In genomic region chr9:123528926-123529295, GRCm38 (mm10) we compare ENCODE assay signal across 8 mouse cellular contexts. TPM values are rescaled to one million over a fixed set of nuclear protein-coding genes. Genes with fewer than 3 reads are reported as not detected.
DNase-seq lines count a peak whose midpoint lies in the region; ATAC-seq and TF ChIP-seq lines count a peak whose summit lies in the region.

No protein-coding gene starts in this region.

- TF ChIP-seq RAD21 in CH12.LX (IDR thresholded peaks at IDR 0.05; ENCODE audit: low read depth, low read length) = no peak

- no peak for TF ChIP-seq CTCF in CH12.LX (conservative IDR thresholded peaks at IDR 0.05 in 1 of 2, IDR thresholded peaks at IDR 0.05 in 1 of 2; ENCODE audit: low read depth in 2 of 2, low read length in 2 of 2)
- no peak for TF ChIP-seq CTCF in olfactory bulb, adult 2 months (IDR thresholded peaks at IDR 0.05; ENCODE audit: insufficient read depth, low read depth, low read length)

- peaks cover 0 to 2% of the 10 kb centered on the region in 2 experiments for H3K36me3 ChIP-seq in CH12.LX (replicated peaks in 1 of 2; ENCODE audit: control insufficient read depth in 1 of 2, insufficient read depth in 1 of 2, low read length in 1 of 2)
- no peaks in the 10 kb centered on the region for H3K36me3 ChIP-seq in embryonic facial prominence, embryonic 13.5 days
- no peaks in the 10 kb centered on the region for H3K36me3 ChIP-seq in lung, embryonic 16.5 days (ENCODE audit: control insufficient read depth, insufficient read depth, low read length)

- peak; percentile 66 for DNase-seq in CH12.LX (ENCODE audit: extremely low read depth)
- DNase-seq in heart, postnatal 36 days = peak; percentile 56 to 63
- DNase-seq in layer of hippocampus, adult 9-11 months = peak; percentile 62
- DNase-seq in thymus, postnatal 4 days = peak; percentile 56

- TF ChIP-seq POLR2A in CH12.LX (IDR thresholded peaks at IDR 0.05; ENCODE audit: low read depth, low read length) = no peak
- TF ChIP-seq POLR2A in olfactory bulb, adult 2 months (IDR thresholded peaks at IDR 0.05; ENCODE audit: insufficient read depth, low read depth, low read length) = no peak

- no peak for TF ChIP-seq EP300 in CH12.LX (IDR thresholded peaks at IDR 0.05; ENCODE audit: low read length)

- H3K27me3 ChIP-seq in CH12.LX (replicated peaks) = no peaks in the 10 kb centered on the region
- no peaks in the 10 kb centered on the region for H3K27me3 ChIP-seq in embryonic facial prominence, embryonic 13.5 days
- H3K27me3 ChIP-seq in lung, embryonic 16.5 days (ENCODE audit: control insufficient read depth, insufficient read depth, low read depth, low read length) = no peaks in the 10 kb centered on the region

- peak overlapping the region; percentile 65 for H3K27ac ChIP-seq in CH12.LX (ENCODE audit: insufficient read depth, low read depth)
- H3K27ac ChIP-seq in embryonic facial prominence, embryonic 13.5 days = peak overlapping the region; percentile 95
- H3K27ac ChIP-seq in lung, embryonic 16.5 days (ENCODE audit: low read length) = peak overlapping the region; percentile 95
- H3K27ac ChIP-seq in olfactory bulb, adult 2 months (ENCODE audit: insufficient read depth, low read depth, low read length) = peak overlapping the region; percentile 99

- H3K4me2 ChIP-seq in CH12.LX (ENCODE audit: insufficient read depth, low read depth, poor library complexity, severe bottlenecking) = peak overlapping the region; percentile 99; the same call in 1 of the 2 replicates
- peak overlapping the region; percentile 69 for H3K4me2 ChIP-seq in embryonic facial prominence, embryonic 13.5 days
- peak overlapping the region; percentile 67 for H3K4me2 ChIP-seq in lung, embryonic 16.5 days (ENCODE audit: low read depth, low read length)

- peaks cover 8 to 42% of the 10 kb centered on the region in 2 experiments for H3K4me1 ChIP-seq in CH12.LX (ENCODE audit: control insufficient read depth in 1 of 2, insufficient read depth in 2 of 2)
- H3K4me1 ChIP-seq in embryonic facial prominence, embryonic 13.5 days = peaks cover 26% of the 10 kb centered on the region
- H3K4me1 ChIP-seq in lung, embryonic 16.5 days (replicated peaks; ENCODE audit: control insufficient read depth, insufficient read depth, low read length) = peaks cover 15% of the 10 kb centered on the region
- H3K4me1 ChIP-seq in olfactory bulb, adult 2 months (ENCODE audit: control insufficient read depth, insufficient read depth, low read length) = no peaks in the 10 kb centered on the region

- H3K4me3 ChIP-seq in CH12.LX (replicated peaks in 1 of 3; ENCODE audit: low read depth in 2 of 3, low read length in 2 of 3, poor library complexity in 1 of 3) = peak overlapping the region; percentile 57 to 94 (median 74)
- peak overlapping the region; percentile 98 for H3K4me3 ChIP-seq in embryonic facial prominence, embryonic 13.5 days
- H3K4me3 ChIP-seq in lung, embryonic 16.5 days (ENCODE audit: low read length) = peak overlapping the region; percentile 57
- peak overlapping the region; percentile 76 for H3K4me3 ChIP-seq in olfactory bulb, adult 2 months (ENCODE audit: insufficient read depth, low read depth, low read length)

- peak overlapping the region; percentile 58 for H3K9ac ChIP-seq in CH12.LX (ENCODE audit: insufficient read depth, low read depth)
- peak overlapping the region; percentile 77 for H3K9ac ChIP-seq in embryonic facial prominence, embryonic 13.5 days
- H3K9ac ChIP-seq in lung, embryonic 16.5 days (ENCODE audit: low read length) = peak overlapping the region; percentile 71

- dilution Hi-C loops in CH12.LX (cut with MboI; ENCODE audit: extremely low pct_ligation_motif_present, extremely low pct_unique_long_range_greater_than_20kb, low sequenced_read_pairs) = no loop called here

- no peaks in the 10 kb centered on the region for H3K9me3 ChIP-seq in CH12.LX (replicated peaks; ENCODE audit: low read length)
- no peaks in the 10 kb centered on the region for H3K9me3 ChIP-seq in embryonic facial prominence, embryonic 13.5 days
- no peaks in the 10 kb centered on the region for H3K9me3 ChIP-seq in lung, embryonic 16.5 days (ENCODE audit: control insufficient read depth, low read length)

- intact Hi-C loops in heart, postnatal 36 days (cut with DNase I) = loop anchor here (5.0 to 10.0 kb wide), 3 partner anchors 164 to 374 kb away; partner anchors contain the start of genes Clec3b, Lars2 and Tmem158

- WGBS in embryonic facial prominence, embryonic 13.5 days = 1% methylated on average over 17 of the region's 17 CpGs
- under 1% methylated on average over 17 of the region's 17 CpGs for WGBS in lung, embryonic 16.5 days
- whole genome bisulfite sequencing in olfactory bulb, adult 2 months = under 1% methylated on average over 17 of the region's 17 CpGs

- peak; percentile 17 for ATAC-seq in activated CD4-positive, CD25-positive, alpha-beta regulatory T cell, adult 4 months
- peak; percentile 29; the same call in 1 of the 2 replicates for ATAC-seq in embryonic facial prominence, embryonic 13.5 days (ENCODE audit: insufficient number of reproducible peaks, insufficient read depth, low FRiP score, low TSS enrichment, low read depth)
- peak; percentile 28 for ATAC-seq in lung, embryonic 16.5 days (ENCODE audit: low read depth)

- H3K79me2 ChIP-seq in CH12.LX (replicated peaks; ENCODE audit: control insufficient read depth, extremely low read depth, insufficient read depth, poor library complexity, severe bottlenecking) = peaks cover 31% of the 10 kb centered on the region

- in situ Hi-C loops in CH12.LX (cut with MboI; ENCODE audit: low pct_ligation_motif_present, low pct_unique_long_range_greater_than_20kb, low sequenced_read_pairs) = loop anchor here (5.0 to 10.0 kb wide), 2 partner anchors 67 to 274 kb away; no protein-coding TSS in a partner anchor

TF ChIP-seq in CH12.LX, 34 proteins besides CTCF, POLR2A, EP300 and RAD21:
- TF ChIP-seq JUND (conservative IDR thresholded peaks at IDR 0.05; ENCODE audit: low read depth, low read length) (no peak), ZC3H11A (IDR thresholded peaks at IDR 0.05; ENCODE audit: low read depth, low read length) (no peak), MYC (IDR thresholded peaks at IDR 0.05; ENCODE audit: low read depth, low read length) (0 out of 2 replicates have a peak, but pooled peaks have one; percentile 17), MXI1 (IDR thresholded peaks at IDR 0.05; ENCODE audit: low read depth, low read length) (peak; percentile 56), UBTF (IDR thresholded peaks at IDR 0.05; ENCODE audit: low read depth, low read length) (no peak)

RNA-seq across cellular contexts. Expression of gene Sacm1l, which starts 0.6 kb away (rescaled TPM):
- total RNA-seq in CH12.LX (2012; rRNA removed) (29.5 and 31.1 TPM in 2 replicates), CH12.LX (2014; rRNA removed) (67.6 and 77.0 TPM in 2 replicates)
- polyA plus RNA-seq in CH12.LX (2012; ENCODE audit: insufficient read length, low read depth) = 37.4 and 38.2 TPM in 2 replicates
- polyA plus RNA-seq in activated CD4-positive, CD25-positive, alpha-beta regulatory T cell, adult 4 months (2017; shearing (Covaris generic)) = 10 to 100 TPM; 45.6 to 59.3 TPM
- polyA plus RNA-seq in embryonic facial prominence, embryonic 13.5 days (2015; fragmentation: Nextera tagmentation; extraction: Ambion mirVana) = 42.8 and 49.3 TPM in 2 replicates
- total RNA-seq in heart, postnatal 36 days (2021) = 10 to 100 TPM; 32.2 to 32.9 TPM
- 57.9 and 58.1 TPM in 2 replicates for polyA plus RNA-seq in lung, embryonic 16.5 days (2015; fragmentation: Nextera tagmentation; extraction: Ambion mirVana)
- not detected in 2 replicates for polyA plus RNA-seq in olfactory bulb, adult 2 months (2012; ENCODE audit: insufficient read depth, insufficient read length, low replicate concordance, missing spikeins)

RNA-seq across cellular contexts. Expression of gene Limd1, which starts 50.4 kb away (rescaled TPM):
- total RNA-seq in CH12.LX (2012; rRNA removed) (64.5 and 68.6 TPM in 2 replicates), CH12.LX (2014; rRNA removed) (52.6 and 52.7 TPM in 2 replicates)
- 54.6 and 60.5 TPM in 2 replicates for polyA plus RNA-seq in CH12.LX (2012; ENCODE audit: insufficient read length, low read depth)
- polyA plus RNA-seq in activated CD4-positive, CD25-positive, alpha-beta regulatory T cell, adult 4 months (2017; shearing (Covaris generic)) = 10 to 100 TPM; 31.3 to 38.7 TPM
- polyA plus RNA-seq in embryonic facial prominence, embryonic 13.5 days (2015; fragmentation: Nextera tagmentation; extraction: Ambion mirVana) = 47.0 and 50.2 TPM in 2 replicates
- 10 to 100 TPM; 43.2 to 43.3 TPM for total RNA-seq in heart, postnatal 36 days (2021)
- polyA plus RNA-seq in lung, embryonic 16.5 days (2015; fragmentation: Nextera tagmentation; extraction: Ambion mirVana) = 57.3 and 61.5 TPM in 2 replicates
- not detected in 2 replicates for polyA plus RNA-seq in olfactory bulb, adult 2 months (2012; ENCODE audit: insufficient read depth, insufficient read length, low replicate concordance, missing spikeins)

Comparison
In these comparisons a context has a peak if more than half of its experiments do, and no peak if none do; other contexts are left out.
1. Peak in every context shown above with its lines: DNase-seq, ATAC-seq, H3K4me3 ChIP-seq and H3K27ac ChIP-seq.
2. RNA of gene Limd1, which starts 50.4 kb away (polyA plus RNA-seq): 57.3 to 61.5 TPM in lung, embryonic 16.5 days, 54.6 to 60.5 TPM in CH12.LX, 47.0 to 50.2 TPM in embryonic facial prominence, embryonic 13.5 days and 31.3 to 38.7 TPM in activated CD4-positive, CD25-positive, alpha-beta regulatory T cell, adult 4 months; not detected in olfactory bulb, adult 2 months; every median in the first group is over 10 times any median in the second.